Mouse (Mus musculus): ENCODE measurements around the gene Myef2.

Gene Myef2

DNA sequence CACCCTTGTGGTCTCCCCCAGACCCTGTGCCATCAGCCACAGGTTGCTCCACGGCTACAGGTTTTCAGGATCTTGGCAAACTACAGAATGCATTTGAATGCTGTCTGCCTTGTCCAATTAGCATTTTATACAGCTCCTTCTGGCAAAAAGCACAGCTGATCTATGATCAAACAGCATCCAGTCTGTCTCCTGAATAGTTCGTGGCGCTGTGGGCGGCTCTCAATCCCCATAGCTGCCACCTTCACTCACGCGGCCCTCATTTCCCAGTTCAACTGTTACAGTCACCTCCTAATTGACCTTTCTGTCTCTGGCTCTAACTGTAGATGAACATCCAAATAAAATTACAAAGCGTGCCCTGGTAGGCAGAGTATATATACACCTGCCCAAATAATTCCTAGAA is 56.1 kb downstream of the Myef2 start:
- DNase-seq, result no peak

DNA sequence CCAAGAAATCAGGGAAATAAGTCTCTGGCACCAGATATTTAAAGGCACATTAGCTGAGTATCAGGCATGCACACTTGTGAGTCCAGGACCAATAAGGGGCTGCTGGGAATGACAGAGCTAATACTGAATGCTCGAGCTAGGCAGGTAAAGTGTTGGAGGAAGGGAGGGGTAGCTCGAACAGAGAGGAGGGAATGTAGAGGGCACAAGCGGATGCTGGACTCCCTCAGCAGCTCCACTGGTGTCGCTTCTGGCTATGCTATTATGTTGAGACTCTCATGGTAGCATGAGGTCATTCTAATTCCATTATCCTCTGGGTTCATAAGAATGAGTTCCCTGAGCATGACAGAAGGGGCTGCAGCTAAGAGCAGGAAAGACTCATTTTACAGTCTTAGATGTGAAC is 60.5 kb downstream of the Myef2 start:
- DNase-seq, result no peak

DNA sequence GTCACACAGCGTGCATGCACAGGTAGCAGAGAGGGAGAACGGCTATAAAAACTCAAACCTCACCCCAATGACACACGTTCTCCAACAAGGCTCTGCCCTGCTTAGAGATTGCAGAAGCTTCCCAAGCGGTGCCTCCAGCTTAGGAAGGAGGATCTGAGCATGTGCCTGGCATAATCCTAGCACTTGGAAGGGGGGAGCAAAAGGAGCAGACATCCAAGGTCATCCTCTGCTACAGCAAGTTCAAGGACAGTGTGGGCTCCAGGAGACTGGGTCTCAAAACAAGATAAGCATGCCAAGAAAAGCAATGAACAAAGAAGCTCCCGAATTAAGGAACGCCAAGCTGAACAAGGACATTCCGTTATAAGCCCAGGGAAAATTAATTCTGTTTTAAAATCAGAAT is 62.0 kb downstream of the Myef2 start:
- DNase-seq, result no peak

DNA sequence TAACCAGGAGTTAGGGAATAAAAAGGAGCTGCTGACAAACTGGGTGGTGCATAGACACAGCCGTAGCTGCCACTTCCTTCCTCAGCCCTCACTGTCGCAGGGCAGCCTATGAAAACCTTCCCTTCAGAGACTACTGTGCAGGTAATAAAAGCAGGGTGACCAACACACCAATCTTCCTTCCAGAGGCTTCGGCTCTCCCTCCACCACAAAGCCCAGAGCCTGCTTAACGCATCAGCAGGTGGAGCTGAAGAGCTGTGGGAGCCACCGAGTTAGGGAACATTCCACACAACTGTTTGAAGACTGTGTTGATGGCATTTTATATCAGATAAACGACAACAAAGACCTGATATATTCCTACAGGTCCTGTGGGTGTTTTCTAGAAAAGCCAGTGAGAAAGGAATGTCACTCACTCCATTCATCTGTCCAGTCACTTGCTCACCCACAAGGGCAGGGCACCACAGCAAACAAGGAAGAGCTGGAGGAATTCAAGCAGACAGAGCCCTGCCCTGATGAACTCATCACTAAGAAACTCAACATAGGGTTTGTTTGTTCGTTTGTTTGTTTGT is 66.1 kb downstream of the Myef2 start:
- DNase-seq, result peak; percentile 36

DNA sequence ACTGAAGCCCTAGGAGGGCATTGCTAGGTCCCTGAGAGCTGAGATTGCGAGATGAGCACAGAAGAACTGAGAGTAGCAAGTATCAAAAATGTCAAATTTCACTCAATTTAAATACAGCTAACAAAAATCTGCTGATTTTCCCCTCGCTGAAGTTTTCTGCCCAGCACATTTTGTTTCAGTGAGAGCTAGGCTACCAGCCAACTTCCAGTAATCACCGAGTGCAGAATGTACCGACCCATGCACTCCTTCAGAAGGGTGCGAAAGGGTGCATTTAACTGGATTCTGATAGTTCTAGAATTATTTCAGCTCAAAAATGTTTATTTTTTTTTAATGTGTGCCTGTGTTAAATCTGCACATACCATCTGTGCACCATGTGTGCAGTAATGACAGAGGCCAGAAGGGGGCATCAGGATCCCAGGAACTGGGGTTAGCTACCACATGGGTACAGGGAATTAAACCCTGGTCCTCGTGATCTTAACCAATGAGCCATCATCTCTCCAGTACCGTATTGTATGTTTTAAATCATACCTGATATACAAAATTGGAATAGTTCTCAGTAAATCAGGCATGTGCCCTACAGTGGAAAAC is 68.1 kb downstream of the Myef2 start:
- DNase-seq, result no peak
